Mouse (Mus musculus) kidney, embryonic 15.5 days (tissue): ENCODE data around the gene Mapkap1. TPM values are rescaled to one million over a fixed set of nuclear protein-coding genes. Genes with fewer than 3 reads are reported as not detected.

Source experiments
- ATAC-seq: fragments of 200-750 bp; cut with Nextera tagmentation; replicated peaks from 2 replicates; pipeline ENCODE4 v1.8.0; 2017; ENCODE audit warnings: moderate TSS enrichment; ENCODE audit not compliant: low FRiP score
- H3K27ac ChIP-seq: fragments of 300-500 bp; sonication (generic); 2 replicates; pipeline ENCODE4 v1.5.1; 2015; ENCODE audit warnings: mild to moderate bottlenecking, inconsistent platforms
- H3K27me3 ChIP-seq: fragments of 300-500 bp; sonication (generic); 2 replicates; pipeline ENCODE4 v1.6.1; 2015; ENCODE audit warnings: inconsistent platforms
- H3K36me3 ChIP-seq: fragments of 300-500 bp; sonication (generic); 2 replicates; pipeline ENCODE4 v1.6.1; 2015; ENCODE audit warnings: inconsistent platforms
- H3K4me1 ChIP-seq: fragments of 300-500 bp; sonication (generic); 2 replicates; pipeline ENCODE4 v1.6.1; 2015; ENCODE audit warnings: inconsistent platforms
- H3K4me2 ChIP-seq: fragments of 300-500 bp; sonication (generic); 2 replicates; pipeline ENCODE4 v1.6.1; 2015; ENCODE audit warnings: moderate library complexity, mild to moderate bottlenecking, inconsistent platforms
- H3K4me3 ChIP-seq: fragments of 300-500 bp; sonication (generic); replicated peaks from 2 replicates; pipeline ENCODE4 v1.5.1; 2015; ENCODE audit warnings: mild to moderate bottlenecking, inconsistent platforms
- H3K9ac ChIP-seq: fragments of 300-500 bp; sonication (generic); 2 replicates; pipeline ENCODE4 v1.6.1; 2015; ENCODE audit warnings: mild to moderate bottlenecking, inconsistent platforms
- H3K9me3 ChIP-seq: fragments of 300-500 bp; sonication (generic); replicated peaks from 2 replicates; pipeline ENCODE4 v1.6.1; 2016; ENCODE audit warnings: inconsistent platforms
- WGBS: fragments of 180-500 bp; shearing (Covaris S2); methylation state at CpG from one replicate; pipeline ENCODE4 v1.1.7; 2015; ENCODE audit warnings: mixed read lengths; 5-methylcytosine and 5-hydroxymethylcytosine counted together
- polyA plus RNA-seq: library from polyadenylated mRNA; unstranded; fragments of >200 nt; fragmentation: Nextera tagmentation; extraction: Ambion mirVana; gene quantifications from 2 replicates; pipeline ENCODE4 v1.2.1, GENCODE M21; 2015

Mapkap1 gene
- polyA plus RNA-seq, 1 experiment from 2014 or later = 86.4 TPM

- peaks cover 18% of the 10 kb centered on the region for H3K36me3 ChIP-seq
- H3K9ac ChIP-seq = no peak overlapping the region
- whole genome bisulfite sequencing = 63% methylated on average over 17 of the region's 17 CpGs
Measured at GRCm38 (mm10) chr2:34627328-34628226, 221.0 kb downstream of the Mapkap1 start.

GRCm38 (mm10) chr2:34628903-34629540 lies 222.5 kb downstream of the Mapkap1 start:
- no peak for ATAC-seq
- no peak overlapping the region for H3K4me2 ChIP-seq

More at GRCm38 (mm10) chr2:34627328-34628226, 221.0 kb downstream of the Mapkap1 start:
- Histone ChIP-seq H3K4me1 (peaks cover 38% of the 10 kb centered on the region), H3K9me3 (no peaks in the 10 kb centered on the region), H3K4me2 (no peak overlapping the region), H3K4me3 (no peak overlapping the region), H3K27me3 (no peaks in the 10 kb centered on the region), H3K27ac (peak overlapping the region; percentile 87)
- ATAC-seq = peak; percentile 78

GRCm38 (mm10) chr2:34629758-34630157 lies 223.2 kb downstream of the Mapkap1 start:
- 84% methylated on average over 7 of the region's 7 CpGs for WGBS
- Histone ChIP-seq H3K27ac (no peak overlapping the region), H3K4me3 (no peak overlapping the region), H3K27me3 (no peaks in the 10 kb centered on the region), H3K9me3 (no peaks in the 10 kb centered on the region), H3K9ac (no peak overlapping the region), H3K4me1 (peaks cover 41% of the 10 kb centered on the region), H3K36me3 (peaks cover 12% of the 10 kb centered on the region), H3K4me2 (no peak overlapping the region)
- no peak for ATAC-seq

More at GRCm38 (mm10) chr2:34628903-34629540, 222.5 kb downstream of the Mapkap1 start:
- peaks cover 12% of the 10 kb centered on the region for H3K36me3 ChIP-seq
- H3K9ac ChIP-seq = no peak overlapping the region
- WGBS = 70% methylated on average over 4 of the region's 4 CpGs
- no peaks in the 10 kb centered on the region for H3K9me3 ChIP-seq
- H3K4me3 ChIP-seq = no peak overlapping the region
- H3K27me3 ChIP-seq = no peaks in the 10 kb centered on the region
- peak overlapping the region; percentile 43 for H3K27ac ChIP-seq
- peaks cover 39% of the 10 kb centered on the region for H3K4me1 ChIP-seq

GRCm38 (mm10) chr2:34630445-34630844 lies 223.9 kb downstream of the Mapkap1 start:
- WGBS = 80% methylated on average over 6 of the region's 6 CpGs
- Histone ChIP-seq H3K36me3 (peaks cover 5% of the 10 kb centered on the region), H3K4me2 (no peak overlapping the region), H3K4me1 (peaks cover 41% of the 10 kb centered on the region), H3K4me3 (no peak overlapping the region), H3K9me3 (no peaks in the 10 kb centered on the region), H3K27me3 (no peaks in the 10 kb centered on the region), H3K9ac (no peak overlapping the region), H3K27ac (no peak overlapping the region)
- ATAC-seq = no peak

GRCm38 (mm10) chr2:34632051-34632450 lies 225.5 kb downstream of the Mapkap1 start:
- Histone ChIP-seq H3K9ac (no peak overlapping the region), H3K4me2 (no peak overlapping the region), H3K4me1 (peaks cover 45% of the 10 kb centered on the region), H3K27me3 (no peaks in the 10 kb centered on the region), H3K27ac (no peak overlapping the region), H3K36me3 (no peaks in the 10 kb centered on the region), H3K9me3 (no peaks in the 10 kb centered on the region), H3K4me3 (no peak overlapping the region)
- ATAC-seq = no peak
- 66% methylated on average over 12 of the region's 12 CpGs for WGBS

GRCm38 (mm10) chr2:34635249-34636165 lies 228.9 kb downstream of the Mapkap1 start:
- Histone ChIP-seq H3K36me3 (no peaks in the 10 kb centered on the region), H3K27me3 (no peaks in the 10 kb centered on the region), H3K4me2 (no peak overlapping the region), H3K4me3 (no peak overlapping the region), H3K4me1 (peaks cover 25% of the 10 kb centered on the region), H3K27ac (no peak overlapping the region), H3K9me3 (no peaks in the 10 kb centered on the region), H3K9ac (no peak overlapping the region)
- WGBS = 69% methylated on average over 14 of the region's 14 CpGs
- no peak for ATAC-seq

- no peaks in the 10 kb centered on the region for H3K36me3 ChIP-seq
- H3K4me1 ChIP-seq = peaks cover 14% of the 10 kb centered on the region
- ATAC-seq = peak; percentile 69
- H3K9ac ChIP-seq = peak overlapping the region; percentile 56
- H3K4me3 ChIP-seq = peak overlapping the region; percentile 42
- no peaks in the 10 kb centered on the region for H3K27me3 ChIP-seq
- peak overlapping the region; percentile 87 for H3K4me2 ChIP-seq
- H3K27ac ChIP-seq = no peak overlapping the region
- WGBS = 23% methylated on average over 37 of the region's 37 CpGs
- no peaks in the 10 kb centered on the region for H3K9me3 ChIP-seq
Measured at GRCm38 (mm10) chr2:34638955-34639650, 232.5 kb downstream of the Mapkap1 start.

- Histone ChIP-seq H3K27ac (no peak overlapping the region), H3K4me1 (peaks cover 13% of the 10 kb centered on the region), H3K36me3 (no peaks in the 10 kb centered on the region), H3K9me3 (no peaks in the 10 kb centered on the region), H3K4me2 (0 out of 2 replicates have a peak overlapping the region, but pooled peaks have one; percentile 87), H3K27me3 (no peaks in the 10 kb centered on the region), H3K9ac (no peak overlapping the region), H3K4me3 (no peak overlapping the region)
- ATAC-seq = no peak; the same call in 1 of the 2 replicates
- 63% methylated on average over 5 of the region's 5 CpGs for WGBS
Measured at GRCm38 (mm10) chr2:34639725-34640124, 233.2 kb downstream of the Mapkap1 start.

- Histone ChIP-seq H3K4me3 (no peak overlapping the region), H3K4me1 (peaks cover 25% of the 10 kb centered on the region), H3K27ac (no peak overlapping the region), H3K27me3 (no peaks in the 10 kb centered on the region), H3K9ac (no peak overlapping the region), H3K4me2 (no peak overlapping the region), H3K36me3 (no peaks in the 10 kb centered on the region), H3K9me3 (no peaks in the 10 kb centered on the region)
- 25% methylated on average over 2 of the region's 2 CpGs for WGBS
- ATAC-seq = no peak
Measured at GRCm38 (mm10) chr2:34642351-34642750, 235.8 kb downstream of the Mapkap1 start.

GRCm38 (mm10) chr2:34644571-34645526 lies 238.3 kb downstream of the Mapkap1 start:
- WGBS = 44% methylated on average over 22 of the region's 22 CpGs

More at GRCm38 (mm10) chr2:34644571-34645526, 238.3 kb downstream of the Mapkap1 start:
- H3K27me3 ChIP-seq = no peaks in the 10 kb centered on the region
- ATAC-seq = no peak
- H3K9ac ChIP-seq = no peak overlapping the region
- 0 out of 2 replicates have a peak overlapping the region, but pooled peaks have one; percentile 9 for H3K4me2 ChIP-seq
- no peaks in the 10 kb centered on the region for H3K36me3 ChIP-seq
- H3K4me3 ChIP-seq = no peak overlapping the region
- no peak overlapping the region for H3K27ac ChIP-seq
- peaks cover 23% of the 10 kb centered on the region for H3K4me1 ChIP-seq
- no peaks in the 10 kb centered on the region for H3K9me3 ChIP-seq
